Mouse (Mus musculus): ENCODE measurements around the gene C1rb.
"Not testable (repeated sequence)": the region's sequence is repeated elsewhere in the genome, so short reads cannot be mapped to it uniquely, and the experiment has no call there.

The C1rb gene

DNA sequence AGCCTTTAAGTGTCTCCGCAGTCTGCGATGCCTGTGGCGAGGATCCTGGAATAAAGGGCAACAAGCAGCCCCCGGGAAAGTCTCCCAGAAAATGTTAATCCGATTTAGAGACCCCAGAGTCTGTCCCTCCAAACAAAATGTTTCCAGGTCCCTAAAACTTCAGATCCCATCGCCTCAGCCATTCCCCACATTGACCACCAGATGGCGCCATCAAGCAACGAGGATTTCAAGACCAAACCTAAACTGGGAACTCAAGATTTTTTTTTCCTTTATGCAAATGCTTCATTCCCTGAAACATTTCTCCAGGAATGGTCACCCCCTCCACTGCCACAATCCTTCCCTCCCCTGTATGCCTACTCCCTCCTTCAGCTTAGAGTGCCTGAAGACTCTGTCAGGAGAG lies at the start of gene C1rb:
TSS of gene C1rb (plus strand) at position 269 of the 400 bp plus-strand sequence.
- DNase-seq (ENCODE audit: low spot score in 2 of 2): peak; percentile 6 to 41

DNA sequence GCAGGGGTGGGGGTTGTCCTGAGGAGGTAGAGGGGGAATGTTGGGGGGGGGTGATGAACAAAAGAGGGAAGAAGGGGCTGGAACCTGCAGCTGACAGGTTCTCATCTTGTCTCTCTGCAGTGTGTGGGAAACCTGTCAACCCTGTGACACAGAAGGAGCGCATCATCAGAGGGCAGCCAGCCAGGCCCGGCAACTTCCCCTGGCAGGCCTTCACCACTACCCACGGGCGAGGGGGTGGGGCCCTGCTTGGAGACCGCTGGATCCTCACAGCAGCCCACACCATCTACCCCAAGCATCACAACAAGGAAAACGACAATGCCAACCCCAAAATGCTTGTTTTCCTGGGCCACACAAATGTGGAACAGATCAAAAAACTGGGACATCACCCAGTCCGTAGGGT lies 48.0 kb upstream of the C1rb start:
- DNase-seq (ENCODE audit: low spot score in 2 of 2): not testable (repeated sequence)

DNA sequence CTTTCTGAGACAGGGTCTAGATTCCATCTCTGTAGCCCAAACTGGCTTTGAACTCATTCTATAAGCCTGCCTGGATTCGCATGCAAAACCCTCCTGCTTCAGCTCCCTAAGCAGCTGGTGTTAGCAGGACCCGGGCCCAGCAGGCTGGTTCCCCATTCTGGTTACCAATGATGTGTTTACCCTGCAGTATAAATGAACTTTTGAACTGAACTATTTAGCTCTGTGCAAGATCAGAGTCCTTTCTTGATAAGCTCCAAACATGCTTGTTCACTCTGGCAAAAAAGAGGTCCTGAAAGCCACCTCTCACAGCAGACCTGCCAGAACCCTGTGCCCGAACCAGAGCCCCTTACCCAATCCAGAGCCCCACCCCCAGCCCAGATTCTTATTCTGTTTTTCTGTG lies 42.2 kb upstream of the C1rb start:
- no peak for DNase-seq (ENCODE audit: low spot score in 2 of 2)

DNA sequence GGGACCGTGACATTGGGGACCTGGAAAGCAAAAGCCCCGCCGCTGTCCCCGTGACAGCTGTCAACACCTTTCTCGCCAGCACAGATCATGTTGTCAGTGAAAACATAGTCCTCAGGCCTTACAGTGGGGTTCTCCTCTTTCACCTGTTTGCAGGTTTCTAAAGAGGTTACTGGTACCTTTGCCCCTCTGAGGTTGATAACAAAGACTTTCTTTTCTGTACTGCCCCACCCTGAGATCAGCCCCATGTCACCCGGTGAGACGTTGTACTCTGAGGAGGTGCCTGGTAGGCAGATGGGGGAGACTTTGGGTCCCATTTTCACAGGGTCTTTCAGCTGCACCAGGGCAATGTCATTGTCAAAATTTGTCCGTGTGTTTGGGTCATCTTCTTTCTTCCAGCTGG lies 39.0 kb upstream of the C1rb start:
- no peak for DNase-seq (ENCODE audit: low spot score in 2 of 2)

DNA sequence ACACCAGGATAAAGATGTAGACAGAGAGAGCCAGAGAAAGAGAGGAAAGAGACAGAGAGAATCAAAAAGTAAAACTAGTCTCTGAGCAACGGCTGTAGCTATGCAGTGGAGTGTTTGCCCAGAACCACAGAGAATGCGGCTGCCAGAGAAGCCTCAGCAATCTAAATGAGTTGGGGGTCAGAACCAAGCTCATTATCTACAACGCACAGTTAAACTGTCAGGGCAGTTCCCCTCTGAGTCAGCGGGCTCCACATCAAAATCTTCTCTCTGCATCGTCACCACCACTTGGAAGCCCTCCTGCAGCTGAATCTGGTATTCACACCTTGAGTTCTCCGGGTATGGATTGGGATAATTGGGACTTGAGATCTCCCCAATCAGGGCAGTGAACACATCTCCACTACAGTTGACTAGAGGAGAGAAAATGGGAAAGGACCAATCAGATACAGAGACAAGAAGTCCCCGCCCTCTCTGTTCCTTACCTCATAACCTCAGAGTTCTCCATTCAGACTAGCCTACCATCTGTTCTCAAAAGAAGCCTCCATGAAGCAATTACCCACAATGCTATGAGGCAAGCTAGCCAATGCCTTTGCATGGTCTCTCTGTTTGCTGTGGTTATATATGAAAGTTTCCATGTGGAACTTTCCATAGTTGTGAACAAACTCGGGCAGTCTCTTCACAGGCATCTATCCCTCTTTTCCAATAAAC lies 33.8 kb upstream of the C1rb start:
- not testable (repeated sequence) for DNase-seq (ENCODE audit: low spot score in 2 of 2)

DNA sequence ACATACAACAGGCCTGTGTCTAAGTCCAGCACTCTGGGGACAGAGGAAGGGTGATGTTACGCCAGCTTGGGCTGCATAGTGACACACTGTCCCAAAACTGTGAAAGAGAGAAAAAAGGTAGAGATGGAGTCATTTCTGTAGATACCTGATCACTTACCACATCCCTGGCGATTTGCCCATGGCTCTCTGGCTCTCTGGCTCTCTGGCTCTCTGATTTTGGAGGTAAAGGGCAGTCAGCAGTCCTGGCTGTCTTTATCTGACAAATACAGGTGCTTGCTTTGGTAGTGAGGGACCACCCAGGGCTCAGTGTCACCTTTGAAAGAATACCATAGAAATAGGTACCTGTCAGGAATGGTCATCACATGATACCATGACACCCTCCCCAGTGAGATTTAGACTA lies 28.9 kb upstream of the C1rb start:
- DNase-seq (ENCODE audit: low spot score in 2 of 2): not testable (repeated sequence)

DNA sequence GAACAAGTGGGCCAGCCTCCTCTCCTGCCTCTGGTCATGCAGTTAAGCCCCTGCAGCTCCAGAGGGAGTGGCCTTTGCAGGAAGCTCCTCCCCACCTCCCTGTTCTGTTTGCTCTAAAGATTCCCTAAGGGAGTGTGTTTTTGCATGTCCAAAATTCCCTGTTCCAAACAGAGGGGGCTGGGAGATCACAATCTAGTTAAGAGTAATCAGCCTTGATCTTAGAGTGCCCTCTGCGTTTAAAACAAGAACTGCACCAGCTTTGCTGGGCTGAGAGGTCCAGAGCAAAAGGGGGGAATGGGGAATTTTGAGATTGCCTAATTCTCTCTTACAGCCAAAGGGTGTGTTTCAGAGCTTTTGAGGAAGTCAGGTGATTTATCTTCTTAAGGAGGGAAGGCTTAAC lies 27.8 kb upstream of the C1rb start, which contains the start of gene C1s1:
TSS of gene C1s1 (minus strand) at position 76 of the 400 bp plus-strand sequence.
- DNase-seq (ENCODE audit: low spot score in 2 of 2): peak in 1 of 2 experiments; percentile 15

DNA sequence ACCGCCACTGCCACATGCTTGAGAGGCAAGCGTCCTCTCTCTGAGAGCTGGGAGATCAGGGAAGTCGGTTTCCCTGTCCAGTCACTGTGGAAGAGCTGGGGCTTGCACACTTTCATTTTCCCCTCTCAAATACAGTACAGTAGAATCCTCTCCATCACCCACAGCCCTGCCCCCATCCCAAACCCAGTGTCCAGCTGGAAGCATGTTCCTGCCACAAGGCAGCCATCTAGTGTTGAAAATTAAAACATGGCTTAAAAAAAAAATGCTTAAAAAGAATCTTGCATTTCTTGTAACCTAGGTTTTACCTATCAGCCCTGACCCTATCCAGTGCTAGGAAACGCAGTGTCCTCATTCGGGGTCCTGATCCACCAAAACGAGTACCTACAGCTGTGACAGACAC lies 25.6 kb upstream of the C1rb start:
- DNase-seq (ENCODE audit: low spot score in 2 of 2): no peak

DNA sequence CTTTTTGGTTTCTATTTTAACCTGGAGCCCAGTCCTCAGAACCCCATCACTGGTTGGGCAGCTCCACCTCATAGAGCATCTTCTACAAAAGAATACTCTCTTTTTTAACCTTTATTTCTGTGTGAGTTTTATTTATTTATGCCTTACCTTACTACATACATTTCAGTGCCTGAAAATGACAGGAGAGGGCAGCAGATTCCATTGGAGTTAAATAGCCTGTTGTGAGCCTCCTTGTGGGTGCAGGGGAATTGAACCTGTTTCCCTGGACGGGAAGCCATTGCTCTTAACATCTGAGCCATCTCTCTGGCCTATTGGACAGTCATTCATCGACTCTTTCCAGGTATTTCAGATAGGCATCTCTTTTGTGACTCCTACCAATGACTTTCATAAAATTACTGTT lies 24.7 kb upstream of the C1rb start:
- DNase-seq (ENCODE audit: low spot score in 2 of 2): no peak

DNA sequence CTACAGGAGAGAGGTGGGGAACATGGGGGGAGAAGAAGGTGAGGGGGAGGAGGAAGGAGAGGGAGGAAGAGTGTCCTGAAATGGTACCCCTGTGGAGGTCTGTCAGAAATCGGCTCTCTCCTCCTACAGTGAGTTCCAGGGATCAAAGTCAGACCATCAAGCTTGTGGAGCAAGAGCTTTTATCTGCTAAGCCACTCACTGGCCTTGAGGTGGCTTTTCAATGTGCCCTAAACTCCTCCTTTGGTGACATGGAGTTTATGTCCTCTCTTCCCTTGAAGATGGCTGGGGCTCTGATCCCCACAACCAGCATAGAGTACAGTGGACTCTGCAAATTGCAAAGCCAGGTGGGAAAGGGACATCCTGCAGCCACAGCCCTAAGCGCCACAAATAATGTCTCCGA lies 22.1 kb upstream of the C1rb start:
- not testable (repeated sequence) for DNase-seq (ENCODE audit: low spot score in 2 of 2)

DNA sequence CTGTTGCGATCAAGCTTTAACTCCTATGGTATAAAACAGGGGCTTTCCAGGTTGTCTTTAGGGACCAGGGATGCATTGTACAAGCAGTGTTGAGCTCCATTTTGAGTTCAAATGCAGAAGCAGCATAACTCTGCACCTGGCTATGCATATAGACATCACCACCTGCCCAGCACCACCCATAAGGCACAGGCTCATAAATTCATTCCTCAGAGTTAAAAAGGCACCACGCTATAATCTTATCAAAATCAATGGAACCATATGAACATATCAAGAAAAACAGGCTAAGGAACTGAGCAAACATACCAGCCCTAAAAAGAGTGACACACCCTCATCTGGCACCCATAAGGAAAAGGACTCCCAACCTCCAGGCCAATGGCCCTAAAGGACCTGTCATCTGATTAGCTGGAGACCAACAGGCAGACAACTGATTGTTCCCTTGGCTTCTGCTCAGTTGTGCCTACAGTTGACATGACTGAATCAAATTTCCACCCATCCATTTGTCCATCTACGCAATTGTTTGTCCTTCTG lies 21.0 kb upstream of the C1rb start:
- DNase-seq (ENCODE audit: low spot score in 2 of 2): no peak

DNA sequence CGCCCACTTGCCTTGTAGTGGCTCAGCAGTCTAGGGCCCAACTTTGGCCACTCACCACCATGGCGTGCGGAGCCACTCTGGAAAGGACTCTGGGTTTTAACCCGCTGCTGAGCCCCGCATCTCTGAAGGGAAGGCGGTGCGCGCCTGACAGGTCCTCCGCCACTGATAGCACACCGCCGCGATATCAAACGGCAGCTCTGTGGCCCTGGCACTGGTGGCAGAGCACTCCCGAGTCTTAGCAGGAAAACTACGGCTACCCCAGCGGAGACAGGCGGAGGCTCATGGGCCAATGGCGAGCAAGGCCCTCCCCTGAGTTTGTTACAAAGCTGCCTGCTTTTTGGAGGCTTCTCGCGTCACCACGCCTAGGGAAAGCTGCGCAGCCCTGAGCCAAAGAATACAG lies 17.3 kb upstream of the C1rb start:
- DNase-seq (ENCODE audit: low spot score in 2 of 2): no peak

DNA sequence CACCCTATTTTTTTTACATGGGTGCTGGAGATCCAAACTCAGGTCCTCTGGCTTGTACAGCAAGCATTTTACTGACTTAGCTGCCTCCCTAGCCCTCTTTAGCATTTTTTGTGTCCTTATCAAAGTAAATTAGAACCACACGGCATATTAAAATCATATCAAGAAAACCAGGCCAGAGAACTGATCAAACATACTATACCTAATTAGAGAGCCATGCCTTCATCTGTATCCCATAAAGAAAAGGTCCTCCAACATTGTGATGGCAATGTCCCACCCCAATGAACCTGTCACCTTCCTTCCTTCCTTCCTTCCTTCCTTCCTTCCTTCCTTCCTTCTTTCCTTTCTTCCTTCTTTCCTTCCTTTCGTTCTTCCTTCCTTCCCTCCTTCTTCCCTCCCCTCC lies 14.1 kb upstream of the C1rb start:
- DNase-seq (ENCODE audit: low spot score in 2 of 2): not testable (repeated sequence)

DNA sequence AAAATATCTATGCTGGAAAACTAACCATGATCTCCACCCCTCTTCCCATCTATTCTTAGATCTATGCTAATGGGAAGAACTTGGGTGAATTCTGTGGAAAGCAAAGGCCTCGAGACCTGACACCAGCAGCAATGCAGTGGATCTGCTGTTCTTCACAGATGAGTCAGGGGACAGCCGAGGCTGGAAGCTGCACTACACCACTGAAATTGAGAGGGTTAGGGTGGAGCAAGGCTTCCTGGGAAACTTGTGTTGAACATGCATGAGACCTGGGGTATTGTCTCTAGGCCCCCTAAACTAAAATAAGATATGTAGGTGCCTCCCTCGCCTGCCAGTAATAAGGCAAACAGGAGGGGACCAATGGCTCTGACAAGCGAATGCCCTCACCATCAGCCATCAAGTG lies 8.9 kb upstream of the C1rb start:
- DNase-seq (ENCODE audit: low spot score in 2 of 2): not testable (repeated sequence)

DNA sequence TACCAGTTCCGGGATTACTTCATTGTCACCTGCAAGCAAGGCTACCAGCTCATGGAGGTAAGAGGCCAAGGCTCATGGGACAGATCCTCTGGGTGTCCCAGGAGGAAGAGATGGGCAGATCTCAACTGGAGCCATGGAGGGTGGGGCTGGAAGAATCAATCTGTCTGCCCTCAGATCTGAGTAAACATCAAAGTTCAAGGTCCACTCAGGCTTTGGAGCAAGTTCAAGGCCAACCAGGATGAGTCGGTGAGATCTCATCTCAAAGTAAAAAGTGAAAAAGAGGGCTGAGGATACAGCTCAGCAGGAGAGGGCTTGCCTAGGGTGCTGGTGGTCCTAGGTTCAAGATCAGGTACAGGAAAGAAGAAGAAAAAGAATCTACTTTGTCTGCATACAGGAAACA lies 8.5 kb upstream of the C1rb start:
- not testable (repeated sequence) for DNase-seq (ENCODE audit: low spot score in 2 of 2)

DNA sequence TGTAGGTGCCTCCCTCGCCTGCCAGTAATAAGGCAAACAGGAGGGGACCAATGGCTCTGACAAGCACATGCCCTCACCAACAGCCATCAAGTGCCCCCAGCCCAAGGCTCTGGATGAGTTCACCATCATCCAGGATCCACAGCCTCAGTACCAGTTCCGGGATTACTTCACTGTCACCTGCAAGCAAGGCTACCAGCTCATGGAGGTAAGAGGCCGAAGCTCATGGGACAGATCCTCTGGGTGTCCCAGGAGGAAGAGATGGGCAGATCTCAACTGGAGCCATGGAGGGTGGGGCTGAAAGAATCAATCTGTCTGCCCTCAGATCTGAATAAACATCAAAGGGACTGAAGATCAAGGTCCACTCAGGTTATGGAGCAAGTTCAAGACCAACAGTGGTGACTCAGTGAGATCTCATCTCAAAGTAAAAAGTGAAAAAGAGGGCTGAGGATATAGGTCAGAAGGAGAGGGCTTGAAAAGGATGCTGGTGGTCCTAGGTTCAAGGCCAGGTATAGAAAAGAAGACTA lies 5.1 kb downstream of the C1rb start:
- not testable (repeated sequence) for DNase-seq (ENCODE audit: low spot score in 2 of 2)

DNA sequence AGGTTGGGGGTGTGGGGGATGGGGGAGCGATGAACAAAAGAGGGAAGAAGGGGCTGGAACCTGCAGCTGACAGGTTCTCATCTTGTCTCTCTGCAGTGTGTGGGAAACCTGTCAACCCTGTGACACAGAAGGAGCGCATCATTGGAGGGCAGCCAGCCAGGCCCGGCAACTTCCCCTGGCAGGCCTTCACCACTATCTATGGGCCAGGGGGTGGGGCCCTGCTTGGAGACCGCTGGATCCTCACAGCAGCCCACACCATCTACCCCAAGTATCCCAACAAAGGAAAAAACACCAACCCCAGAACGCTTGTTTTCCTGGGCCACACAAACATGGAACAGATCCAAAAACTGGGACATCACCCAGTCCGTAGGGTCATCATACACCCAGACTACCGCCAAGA lies 10.1 kb downstream of the C1rb start:
- DNase-seq (ENCODE audit: low spot score in 2 of 2): not testable (repeated sequence)

DNA sequence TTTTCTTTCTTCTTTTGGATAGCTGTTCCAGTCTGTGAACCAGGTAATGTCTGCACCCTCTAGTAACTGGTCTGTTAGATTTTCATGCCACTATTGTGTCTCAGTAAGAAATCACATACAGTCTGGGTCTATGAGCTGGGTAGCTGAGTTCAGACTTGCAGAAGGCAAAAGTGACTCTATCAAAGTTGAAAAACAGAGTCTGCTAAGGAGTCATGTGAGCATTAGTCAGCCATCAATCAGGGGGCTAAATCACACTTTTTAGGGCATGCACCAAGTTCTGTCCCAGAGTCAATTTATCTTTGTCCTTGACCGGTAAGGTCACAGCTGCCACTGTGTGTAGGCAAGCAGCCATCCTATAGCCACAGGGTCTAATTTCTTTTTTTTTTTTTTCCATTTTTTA lies 12.1 kb downstream of the C1rb start:
- DNase-seq (ENCODE audit: low spot score in 2 of 2): no peak

DNA sequence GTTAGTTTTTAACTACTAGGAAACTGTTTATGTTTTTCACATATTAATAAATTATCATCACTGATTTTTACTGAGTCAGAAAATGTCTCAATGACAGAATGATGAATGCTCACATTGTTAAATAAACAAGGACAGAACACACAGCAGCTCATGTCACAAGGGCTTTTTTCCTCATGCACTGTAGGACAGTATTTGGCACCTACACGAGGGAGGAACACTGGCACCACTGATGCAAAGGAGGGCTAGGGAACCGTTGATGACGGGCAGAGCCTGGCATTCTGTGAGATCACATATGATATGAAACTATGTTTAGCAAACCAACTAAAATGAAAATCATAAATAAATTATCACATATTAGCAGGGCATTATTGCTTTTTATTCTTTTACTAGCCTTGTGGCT lies 14.8 kb downstream of the C1rb start:
- no peak for DNase-seq (ENCODE audit: low spot score in 2 of 2)

DNA sequence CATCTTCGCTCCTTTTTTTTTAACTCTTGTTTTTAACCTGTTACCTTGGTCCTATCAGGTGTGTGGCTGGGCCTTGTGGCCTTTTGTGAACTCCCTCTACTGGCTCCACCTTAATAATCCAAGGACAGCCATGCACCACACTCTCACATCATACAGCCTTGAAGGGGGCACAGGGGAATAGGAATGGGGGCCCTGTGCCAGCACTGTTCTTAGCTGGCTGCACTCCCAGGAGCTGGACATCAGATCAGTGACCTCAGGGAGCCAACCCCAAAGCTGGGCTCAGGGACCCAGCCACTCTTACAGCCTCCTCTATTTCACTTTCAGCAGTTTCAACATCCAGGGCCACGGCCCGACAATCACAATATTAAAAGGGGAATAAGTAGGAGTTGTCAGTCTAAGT lies 15.7 kb downstream of the C1rb start:
- no peak for DNase-seq (ENCODE audit: low spot score in 2 of 2)

DNA sequence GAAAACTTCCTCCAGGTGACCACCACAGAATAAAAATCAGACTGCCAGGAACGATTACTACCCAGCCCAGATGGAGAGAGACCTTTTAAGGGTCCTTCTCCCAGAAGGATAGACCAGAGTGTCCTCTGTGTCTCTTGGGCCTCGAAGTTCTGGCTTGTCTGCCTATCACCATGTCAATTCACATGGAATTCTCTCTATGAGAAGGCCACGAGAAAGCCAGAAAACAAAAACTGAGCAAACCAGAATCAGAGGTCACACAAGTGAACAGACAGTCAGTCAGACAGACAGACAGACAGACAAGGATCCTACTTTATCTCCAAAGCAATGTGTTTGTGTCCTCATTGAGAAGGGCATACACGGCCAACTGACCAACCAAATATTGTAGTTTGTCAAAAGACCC lies 16.2 kb downstream of the C1rb start:
- DNase-seq (ENCODE audit: low spot score in 2 of 2): no peak

DNA sequence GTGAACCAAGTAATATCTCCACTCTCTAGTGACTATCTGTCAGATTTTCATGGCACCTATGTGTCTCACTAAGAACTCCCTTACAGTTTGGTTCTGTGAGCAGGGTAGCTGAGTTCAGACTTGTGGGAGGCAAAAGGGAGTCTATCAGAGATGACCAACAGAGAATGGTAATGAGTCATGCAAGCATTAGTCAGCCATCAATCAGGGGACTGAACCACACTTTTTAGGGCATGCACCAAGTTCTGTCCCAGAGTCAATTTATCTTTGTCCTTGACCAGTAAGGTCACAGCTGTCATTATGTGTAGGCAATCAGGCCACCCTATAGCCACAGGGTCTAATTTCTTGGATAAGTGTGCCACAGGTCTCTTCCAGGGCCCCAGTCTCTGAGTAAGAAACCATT lies 18.7 kb downstream of the C1rb start:
- no peak for DNase-seq (ENCODE audit: low spot score in 2 of 2)

DNA sequence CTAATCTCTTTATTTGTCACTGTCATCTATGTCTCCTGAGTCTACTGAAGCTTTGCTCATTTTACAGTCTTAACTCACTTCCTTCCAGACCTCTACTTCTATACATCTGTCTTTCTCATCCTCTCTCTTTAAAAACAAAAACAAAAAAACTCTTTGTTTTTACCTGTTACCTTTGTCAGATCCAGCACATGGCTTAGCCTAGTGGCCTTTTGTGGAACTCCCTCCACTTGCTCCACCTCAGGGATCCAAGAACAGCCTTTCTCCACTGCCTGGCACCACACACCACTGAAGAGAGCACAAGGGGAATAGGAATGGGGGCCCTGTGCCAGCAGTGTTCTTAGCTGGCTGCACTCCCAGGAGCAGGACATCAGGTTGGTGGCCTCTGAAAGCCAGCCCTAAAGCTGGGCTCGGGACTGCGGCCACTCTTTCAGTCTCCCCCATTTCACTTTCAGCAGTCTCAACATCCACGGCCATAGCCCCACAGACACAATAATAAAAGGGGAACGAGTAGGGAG lies 22.1 kb downstream of the C1rb start:
- DNase-seq (ENCODE audit: low spot score in 2 of 2): no peak
